Mouse (Mus musculus) ovary, postnatal 36 days (tissue): Measurements from ENCODE around the gene Fbxo11.
"Not testable (repeated sequence)": the region's sequence is repeated elsewhere in the genome, so short reads cannot be mapped to it uniquely, and the experiment has no call there.

Source experiments
- DNase-seq: peaks from one replicate; pipeline ENCODE4 v3.0.0; 2022; ENCODE audit warnings: low spot score, mixed read lengths

Gene Fbxo11

GRCm38 (mm10) chr17:88006956-88007355 lies 58.1 kb downstream of the Fbxo11 start:
- no peak for DNase-seq

GRCm38 (mm10) chr17:88004892-88005291 lies 60.2 kb downstream of the Fbxo11 start:
- DNase-seq, result no peak

- no peak for DNase-seq
Measured at GRCm38 (mm10) chr17:87997808-87998207, 67.3 kb downstream of the Fbxo11 start.

- DNase-seq, result no peak
Measured at GRCm38 (mm10) chr17:87993338-87993737, 71.8 kb downstream of the Fbxo11 start.

GRCm38 (mm10) chr17:87992154-87992553 lies 72.9 kb downstream of the Fbxo11 start:
- DNase-seq, result no peak

- DNase-seq, result no peak
Measured at GRCm38 (mm10) chr17:87987507-87987906, 77.6 kb downstream of the Fbxo11 start.

- DNase-seq, result no peak
Measured at GRCm38 (mm10) chr17:87985916-87986315, 79.2 kb downstream of the Fbxo11 start.

- DNase-seq, result no peak
Measured at GRCm38 (mm10) chr17:87984440-87985214, 80.5 kb downstream of the Fbxo11 start.

GRCm38 (mm10) chr17:87983313-87983712 lies 81.8 kb downstream of the Fbxo11 start:
- no peak for DNase-seq

- no peak for DNase-seq
Measured at GRCm38 (mm10) chr17:87982112-87982511, 83.0 kb downstream of the Fbxo11 start.

- not testable (repeated sequence) for DNase-seq
Measured at GRCm38 (mm10) chr17:87979696-87980095, 85.4 kb downstream of the Fbxo11 start.

- not testable (repeated sequence) for DNase-seq
Measured at GRCm38 (mm10) chr17:87976927-87977326, 88.2 kb downstream of the Fbxo11 start.

GRCm38 (mm10) chr17:87976154-87976806 lies 88.8 kb downstream of the Fbxo11 start:
- DNase-seq, result no peak

- DNase-seq, result peak; percentile 65
Measured at GRCm38 (mm10) chr17:87975229-87975853, 89.8 kb downstream of the Fbxo11 start.

GRCm38 (mm10) chr17:87974629-87975228 lies 90.4 kb downstream of the Fbxo11 start, which contains the start of gene Msh6:
Gene Msh6 (plus strand): TSS chr17:87975062.
- DNase-seq, result peak; percentile 86

GRCm38 (mm10) chr17:87973261-87974167 lies 91.6 kb downstream of the Fbxo11 start:
- DNase-seq, result no peak

- DNase-seq, result no peak
Measured at GRCm38 (mm10) chr17:87972856-87973255, 92.2 kb downstream of the Fbxo11 start.

GRCm38 (mm10) chr17:87971696-87972591 lies 93.1 kb downstream of the Fbxo11 start:
- DNase-seq, result not testable (repeated sequence)

- not testable (repeated sequence) for DNase-seq
Measured at GRCm38 (mm10) chr17:87968483-87968926, 96.6 kb downstream of the Fbxo11 start.
